Comparison of ENCODE assay signal across 27 mouse cellular contexts in genomic region chr12:66896790-66897189, GRCm38 (mm10).
"Had no signal": no experiment of that assay in that cellular context is flagged by ENCODE, and none has a peak within 500 bp of the region (broad histone marks: within the 10 kb centered on the region; RNA-seq: fewer than 3 reads in every experiment).

No protein-coding gene starts in this region.

- H3K4me3 ChIP-seq: embryonic facial prominence, embryonic 10.5 days; embryonic facial prominence, embryonic 12.5 days; embryonic facial prominence, embryonic 13.5 days; embryonic facial prominence, embryonic 15.5 days; erythroblast, embryonic 14.5 days; forebrain, embryonic 10.5 days; forebrain, embryonic 12.5 days; forebrain, embryonic 13.5 days; forebrain, embryonic 15.5 days; gastrocnemius, adult 2 months; heart, adult 2 months had no signal

- DNase-seq: cerebellum, adult 9-10 months; cerebellum, adult 9-11 months; cerebellum, postnatal 10 days; cerebellum, postnatal 14 days; cerebellum, postnatal 25 days; cerebellum, postnatal 36 days; embryo, embryonic 11 days; forebrain, postnatal 0 days; gastrocnemius, adult 2 months; gastrocnemius, postnatal 10 days; gastrocnemius, postnatal 14 days; gastrocnemius, postnatal 25 days; gastrocnemius, postnatal 36 days; heart, adult 11 months; heart, adult 18-20 months; heart, adult 2 months had no signal

- H3K9me3 ChIP-seq: embryonic facial prominence, embryonic 10.5 days; embryonic facial prominence, embryonic 12.5 days; embryonic facial prominence, embryonic 13.5 days; embryonic facial prominence, embryonic 15.5 days; forebrain, embryonic 10.5 days; forebrain, embryonic 12.5 days; forebrain, embryonic 13.5 days; forebrain, embryonic 15.5 days had no signal

- H3K4me2 ChIP-seq: embryonic facial prominence, embryonic 12.5 days; embryonic facial prominence, embryonic 13.5 days; embryonic facial prominence, embryonic 15.5 days; forebrain, embryonic 12.5 days; forebrain, embryonic 13.5 days; forebrain, embryonic 15.5 days had no signal

- H3K9ac ChIP-seq: embryonic facial prominence, embryonic 12.5 days; embryonic facial prominence, embryonic 13.5 days; embryonic facial prominence, embryonic 15.5 days; forebrain, embryonic 12.5 days; forebrain, embryonic 13.5 days; forebrain, embryonic 15.5 days; forebrain, postnatal 0 days had no signal

- H3K36me3 ChIP-seq: embryonic facial prominence, embryonic 10.5 days; embryonic facial prominence, embryonic 12.5 days; embryonic facial prominence, embryonic 13.5 days; embryonic facial prominence, embryonic 15.5 days; forebrain, embryonic 10.5 days; forebrain, embryonic 12.5 days; forebrain, embryonic 15.5 days had no signal

- H3K4me1 ChIP-seq: embryonic facial prominence, embryonic 10.5 days; embryonic facial prominence, embryonic 12.5 days; embryonic facial prominence, embryonic 13.5 days; embryonic facial prominence, embryonic 15.5 days; forebrain, embryonic 10.5 days; forebrain, embryonic 12.5 days; forebrain, embryonic 13.5 days; forebrain, embryonic 15.5 days had no signal

- H3K27ac ChIP-seq: embryonic facial prominence, embryonic 10.5 days; embryonic facial prominence, embryonic 12.5 days; embryonic facial prominence, embryonic 13.5 days; embryonic facial prominence, embryonic 15.5 days; forebrain, embryonic 10.5 days; forebrain, embryonic 12.5 days; forebrain, embryonic 13.5 days; forebrain, embryonic 15.5 days; gastrocnemius, adult 2 months; heart, adult 2 months had no signal

- H3K27me3 ChIP-seq: embryonic facial prominence, embryonic 12.5 days; embryonic facial prominence, embryonic 13.5 days; embryonic facial prominence, embryonic 15.5 days; forebrain, embryonic 12.5 days; forebrain, embryonic 13.5 days; forebrain, embryonic 15.5 days had no signal

- ATAC-seq: forebrain, embryonic 13.5 days; forebrain, embryonic 14.5 days; forebrain, embryonic 15.5 days; forebrain, embryonic 16.5 days; forebrain, postnatal 0 days had no signal
